Mouse (Mus musculus) forebrain, embryonic 16.5 days (tissue): Measurements from ENCODE around the gene Hsdl2. TPM values are rescaled to one million over a fixed set of nuclear protein-coding genes. Genes with fewer than 3 reads are reported as not detected.
A peak's percentile ranks its signal among the peaks of the same experiment; 100 is the strongest.

Experiments used
- ATAC-seq: fragments of 200-750 bp; cut with Nextera tagmentation; 2 replicates; pipeline ENCODE4 v1.8.0; 2017; ENCODE audit warnings: mild to moderate bottlenecking, moderate library complexity
- H3K27ac ChIP-seq: fragments of 300-500 bp; sonication (generic); 2 replicates; pipeline ENCODE4 v1.5.1; 2014; ENCODE audit warnings: low read length, control low read depth
- H3K27me3 ChIP-seq: fragments of 300-500 bp; sonication (generic); replicated peaks from 2 replicates; pipeline ENCODE4 v1.6.1; 2014; ENCODE audit warnings: low read length; ENCODE audit not compliant: control insufficient read depth, insufficient read depth
- H3K36me3 ChIP-seq: fragments of 300-500 bp; sonication (generic); 2 replicates; pipeline ENCODE4 v1.6.1; 2014; ENCODE audit not compliant: control insufficient read depth, insufficient read depth
- H3K4me1 ChIP-seq: fragments of 300-500 bp; sonication (generic); replicated peaks from 2 replicates; pipeline ENCODE4 v1.6.1; 2014; ENCODE audit warnings: low read length; ENCODE audit not compliant: control insufficient read depth, insufficient read depth
- H3K4me2 ChIP-seq: fragments of 300-500 bp; sonication (generic); 2 replicates; pipeline ENCODE4 v1.6.1; 2014; ENCODE audit warnings: mild to moderate bottlenecking, low read length, control low read depth
- H3K4me3 ChIP-seq: fragments of 300-500 bp; sonication (generic); replicated peaks from 2 replicates; pipeline ENCODE4 v1.5.1; 2014; ENCODE audit warnings: mild to moderate bottlenecking, low read length, control low read depth
- H3K9ac ChIP-seq: fragments of 300-500 bp; sonication (generic); replicated peaks from 2 replicates; pipeline ENCODE4 v1.6.1; 2014; ENCODE audit warnings: low read depth, low read length, control low read depth
- H3K9me3 ChIP-seq: fragments of 300-500 bp; sonication (generic); 2 replicates; pipeline ENCODE4 v1.6.1; 2016; ENCODE audit warnings: low read length; ENCODE audit not compliant: control insufficient read depth
- WGBS: fragments of 180-500 bp; shearing (Covaris S2); extraction: QIAGEN DNeasy Blood & Tissue Kit; methylation state at CpG from one replicate; pipeline ENCODE4 v1.1.7; 2014; 5-methylcytosine and 5-hydroxymethylcytosine counted together
- polyA plus RNA-seq: library from polyadenylated mRNA; unstranded; fragments of >200 nt; fragmentation: Nextera tagmentation; extraction: Ambion mirVana; gene quantifications from 2 replicates; pipeline ENCODE4 v1.2.1, GENCODE M21; 2015

Hsdl2 gene
- polyA plus RNA-seq, 1 experiment from 2014 or later: 19.5 TPM

DNA sequence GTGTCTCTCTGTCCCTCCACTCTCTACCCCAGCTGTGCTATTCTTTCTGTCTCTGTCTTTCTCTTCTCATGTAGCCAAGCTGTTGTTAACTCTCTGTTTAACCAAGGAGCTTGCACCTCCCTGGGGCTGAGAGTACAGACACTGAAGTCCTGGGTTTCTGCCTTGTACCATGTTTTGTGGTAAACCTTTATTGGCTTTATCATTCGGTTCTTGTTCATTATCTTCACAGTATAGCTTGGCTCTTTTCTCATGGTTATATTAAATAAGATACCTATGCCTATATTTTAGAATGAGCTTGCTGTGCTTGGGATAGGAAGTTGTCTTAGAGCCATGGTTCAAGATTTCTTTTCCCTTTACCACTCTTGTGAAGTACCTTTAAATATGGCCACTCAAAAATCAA is 53.2 kb downstream of the Hsdl2 start:
- WGBS: 72% methylated on average over 1 of the region's 1 CpGs

DNA sequence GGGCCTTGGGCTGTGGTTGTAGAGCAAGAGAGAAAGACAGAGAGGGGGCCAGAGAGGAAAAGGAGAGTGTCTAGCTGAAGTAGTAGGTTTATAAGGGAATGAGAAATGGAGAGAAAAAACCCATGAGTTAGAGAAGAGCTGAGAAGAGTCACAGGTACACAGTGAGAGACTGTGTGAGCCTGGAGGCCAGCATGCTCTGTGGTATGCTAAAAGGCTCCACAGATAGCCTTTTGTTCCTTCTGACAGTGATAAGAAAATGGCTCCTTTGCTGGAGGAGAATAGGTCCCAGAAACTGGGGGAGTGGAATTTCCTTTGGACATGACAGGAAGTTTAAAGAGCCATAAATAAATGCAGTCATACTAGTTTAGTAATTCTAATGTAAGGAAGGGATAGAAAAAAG is 57.8 kb downstream of the Hsdl2 start:
- peaks cover 8% of the 10 kb centered on the region for H3K4me1 ChIP-seq
- ATAC-seq: no peak
- H3K9ac ChIP-seq: no peak overlapping the region
- H3K9me3 ChIP-seq: no peaks in the 10 kb centered on the region
- H3K4me2 ChIP-seq: no peak overlapping the region
- no peaks in the 10 kb centered on the region for H3K36me3 ChIP-seq
- no peak overlapping the region for H3K4me3 ChIP-seq
- H3K27me3 ChIP-seq: no peaks in the 10 kb centered on the region
- H3K27ac ChIP-seq: no peak overlapping the region

More for the DNA sequence above, 53.2 kb downstream of the Hsdl2 start:
- no peaks in the 10 kb centered on the region for H3K36me3 ChIP-seq
- no peak overlapping the region for H3K9ac ChIP-seq
- peaks cover 7% of the 10 kb centered on the region for H3K4me1 ChIP-seq
- no peaks in the 10 kb centered on the region for H3K9me3 ChIP-seq
- no peak overlapping the region for H3K4me3 ChIP-seq
- H3K27ac ChIP-seq: no peak overlapping the region
- no peak for ATAC-seq
- peaks cover 3% of the 10 kb centered on the region; the same call in 1 of the 2 replicates for H3K27me3 ChIP-seq
- H3K4me2 ChIP-seq: no peak overlapping the region

DNA sequence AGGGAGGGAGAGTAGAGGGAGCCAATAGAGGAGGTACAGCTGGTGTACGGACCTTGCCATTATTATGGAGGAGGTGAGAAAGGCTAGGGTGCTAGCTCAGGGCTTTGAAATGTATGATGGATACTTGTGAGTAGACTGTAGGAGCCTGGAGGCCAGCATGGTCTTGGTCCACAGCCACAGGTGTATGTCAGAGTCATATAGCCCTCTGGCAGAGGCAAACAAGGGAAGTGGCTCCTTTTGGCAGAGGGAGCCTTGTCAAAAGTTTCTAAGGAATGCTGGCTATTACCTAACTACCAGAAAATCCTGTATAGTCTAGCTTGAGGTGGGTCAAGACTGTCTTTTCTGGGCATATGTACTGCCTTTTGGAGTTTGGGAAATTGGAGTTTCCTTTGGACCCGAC is 59.4 kb downstream of the Hsdl2 start:
- Histone ChIP-seq H3K4me3 (no peak overlapping the region), H3K4me1 (peaks cover 13% of the 10 kb centered on the region), H3K27ac (no peak overlapping the region), H3K27me3 (no peaks in the 10 kb centered on the region), H3K9ac (no peak overlapping the region), H3K9me3 (no peaks in the 10 kb centered on the region), H3K36me3 (no peaks in the 10 kb centered on the region), H3K4me2 (no peak overlapping the region)
- ATAC-seq: no peak
- 84% methylated on average over 2 of the region's 2 CpGs for WGBS

DNA sequence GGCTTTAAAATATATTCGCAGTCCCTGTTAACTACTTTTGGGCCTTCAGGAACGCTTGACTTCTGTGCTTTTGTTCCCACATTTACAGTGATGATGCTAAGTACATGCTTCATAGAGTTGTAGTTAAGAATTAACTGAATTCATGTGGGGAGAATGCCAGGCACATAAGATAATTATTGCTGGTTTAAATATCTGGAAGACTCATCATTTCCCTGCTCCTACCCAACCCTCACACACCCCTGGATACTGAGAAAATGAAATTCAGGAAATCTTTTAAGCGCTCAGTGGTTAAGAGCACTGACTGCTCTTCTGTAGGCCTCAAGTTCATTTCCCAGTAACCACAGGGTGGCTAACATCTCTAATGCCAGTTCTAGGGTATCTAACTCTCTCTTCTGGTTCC is 60.7 kb downstream of the Hsdl2 start:
- no peaks in the 10 kb centered on the region for H3K9me3 ChIP-seq
- no peak overlapping the region for H3K9ac ChIP-seq
- H3K36me3 ChIP-seq: no peaks in the 10 kb centered on the region
- no peak for ATAC-seq
- no peak overlapping the region for H3K4me3 ChIP-seq
- 88% methylated on average over 3 of the region's 3 CpGs for WGBS
- H3K27me3 ChIP-seq: no peaks in the 10 kb centered on the region
- H3K4me1 ChIP-seq: peaks cover 13% of the 10 kb centered on the region
- no peak overlapping the region for H3K27ac ChIP-seq
- H3K4me2 ChIP-seq: no peak overlapping the region

DNA sequence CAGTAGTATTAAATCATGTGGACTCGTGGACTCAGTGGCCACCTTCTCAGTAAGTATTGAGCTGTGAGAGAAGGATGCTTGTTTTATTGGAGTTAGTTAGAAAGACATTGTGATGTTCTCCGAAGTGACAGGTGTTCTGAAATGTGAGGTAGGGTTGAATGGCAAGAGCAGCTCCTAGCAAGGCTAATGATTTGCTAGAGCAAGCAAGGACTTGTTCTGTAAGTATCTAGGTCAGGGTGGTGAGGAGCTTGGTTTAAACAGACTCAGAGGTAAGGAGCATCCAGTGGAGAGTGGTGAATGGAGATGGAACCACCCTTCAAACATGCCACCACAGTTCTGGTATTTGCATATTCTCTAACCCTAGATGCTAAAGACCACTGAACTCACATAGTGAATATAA is 61.3 kb downstream of the Hsdl2 start:
- Histone ChIP-seq H3K36me3 (no peaks in the 10 kb centered on the region), H3K4me2 (no peak overlapping the region), H3K4me1 (peaks cover 13% of the 10 kb centered on the region), H3K27ac (no peak overlapping the region), H3K4me3 (no peak overlapping the region), H3K9me3 (no peaks in the 10 kb centered on the region), H3K27me3 (no peaks in the 10 kb centered on the region), H3K9ac (no peak overlapping the region)
- 89% methylated on average over 2 of the region's 2 CpGs for WGBS
- ATAC-seq: no peak

DNA sequence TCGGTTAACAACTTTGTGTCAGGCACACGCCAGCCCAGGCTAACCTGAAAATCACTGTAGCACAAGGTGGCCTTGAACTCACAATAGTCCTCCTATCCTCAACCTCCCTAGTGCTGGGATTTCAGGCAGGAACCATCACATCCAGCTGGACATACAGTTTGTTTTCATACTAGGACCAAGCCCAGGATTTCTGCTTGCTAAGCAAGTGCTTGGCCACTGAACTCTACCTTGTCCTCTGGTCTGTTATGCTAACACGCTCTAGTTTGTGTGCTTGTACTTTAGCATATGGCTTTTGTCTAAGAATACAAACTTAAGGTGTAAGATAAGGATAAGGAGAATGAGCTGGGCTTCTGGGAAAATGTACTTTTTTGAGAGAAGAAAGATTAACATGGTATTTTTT is 63.1 kb downstream of the Hsdl2 start:
- Histone ChIP-seq H3K4me1 (peaks cover 11% of the 10 kb centered on the region), H3K9me3 (no peaks in the 10 kb centered on the region), H3K36me3 (no peaks in the 10 kb centered on the region), H3K27ac (no peak overlapping the region), H3K9ac (no peak overlapping the region), H3K27me3 (no peaks in the 10 kb centered on the region), H3K4me3 (no peak overlapping the region), H3K4me2 (no peak overlapping the region)
- WGBS: 87% methylated on average over 3 of the region's 3 CpGs
- no peak for ATAC-seq

DNA sequence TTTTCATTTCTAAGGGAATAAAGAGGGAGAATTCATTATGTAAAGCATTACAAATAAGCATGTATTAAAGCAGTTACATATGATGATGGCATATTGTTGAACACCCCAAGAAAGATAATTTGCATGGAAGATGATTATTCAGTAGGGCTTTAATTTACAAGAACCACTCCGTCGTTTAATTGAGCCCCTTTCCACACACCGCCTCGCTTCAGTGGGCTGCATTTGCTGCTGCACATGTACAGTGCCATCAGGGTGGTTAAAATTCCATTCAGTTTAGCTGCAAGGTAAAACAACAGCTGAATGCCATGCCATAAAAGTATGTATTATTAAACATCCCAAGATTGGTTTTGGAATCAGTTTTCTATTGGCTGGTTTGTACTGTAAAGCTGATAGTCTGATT is 63.6 kb downstream of the Hsdl2 start:
- WGBS: 16% methylated on average over 4 of the region's 4 CpGs
- Histone ChIP-seq H3K4me1 (peaks cover 11% of the 10 kb centered on the region), H3K9me3 (no peaks in the 10 kb centered on the region), H3K27ac (no peak overlapping the region), H3K4me2 (no peak overlapping the region), H3K27me3 (no peaks in the 10 kb centered on the region), H3K4me3 (no peak overlapping the region), H3K36me3 (no peaks in the 10 kb centered on the region), H3K9ac (no peak overlapping the region)
- ATAC-seq: peak; percentile 85

DNA sequence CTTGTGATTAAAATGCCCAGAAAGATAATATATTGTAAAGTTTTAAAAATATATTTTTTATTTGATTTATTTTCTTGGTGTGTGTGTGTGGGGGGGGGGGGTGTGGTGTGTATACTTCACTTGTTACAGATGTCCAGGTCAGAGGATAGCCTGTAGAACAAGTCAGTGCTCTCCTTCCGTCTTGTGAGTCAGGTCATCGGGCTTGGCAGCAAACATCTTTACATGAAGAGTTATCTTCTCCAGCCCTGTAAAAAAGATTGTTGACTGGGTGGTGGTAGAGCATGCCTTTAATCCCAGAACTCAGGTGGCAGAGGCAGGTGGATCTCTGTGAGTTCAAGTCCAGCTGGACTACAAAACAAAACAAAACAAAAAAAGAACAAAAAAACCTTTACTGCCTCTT is 64.2 kb downstream of the Hsdl2 start:
- no peak for ATAC-seq
- Histone ChIP-seq H3K4me1 (peaks cover 11% of the 10 kb centered on the region), H3K9me3 (no peaks in the 10 kb centered on the region), H3K27ac (no peak overlapping the region), H3K4me2 (no peak overlapping the region), H3K4me3 (no peak overlapping the region), H3K36me3 (no peaks in the 10 kb centered on the region), H3K9ac (no peak overlapping the region), H3K27me3 (no peaks in the 10 kb centered on the region)
- WGBS: 93% methylated on average over 2 of the region's 2 CpGs

DNA sequence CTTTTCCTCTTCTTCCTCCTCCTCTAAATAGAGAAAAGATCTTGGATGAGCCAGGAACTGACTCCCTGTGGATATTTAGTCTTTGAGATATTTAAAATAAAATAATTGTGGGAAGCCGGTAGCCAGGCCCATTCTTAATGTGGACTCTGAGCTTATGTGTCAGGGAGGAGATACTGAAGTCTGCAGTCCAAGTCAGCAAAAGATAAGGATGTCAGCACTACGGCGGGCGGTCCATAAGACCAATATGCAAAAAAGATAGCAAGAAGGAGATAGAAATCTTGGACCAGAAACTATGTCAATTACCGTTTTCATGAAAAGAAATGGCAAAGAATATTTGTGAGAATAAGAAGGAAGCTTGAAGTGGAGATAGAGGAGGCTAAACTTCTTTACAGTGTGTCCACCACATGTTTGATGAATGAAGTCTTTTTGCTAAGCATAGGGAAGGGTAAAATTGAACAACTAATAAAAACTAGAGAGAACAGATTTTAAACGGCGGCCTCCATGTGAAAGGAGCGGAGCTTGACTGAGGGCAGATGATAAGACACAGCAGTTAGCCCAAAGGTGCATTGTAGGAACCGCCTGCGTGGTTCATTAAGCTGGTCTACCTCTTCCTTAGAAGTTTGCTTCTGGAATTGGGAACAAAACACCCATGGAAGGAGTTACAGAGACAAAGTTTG is 64.8 kb downstream of the Hsdl2 start:
- no peak overlapping the region for H3K4me2 ChIP-seq
- no peaks in the 10 kb centered on the region for H3K9me3 ChIP-seq
- H3K4me3 ChIP-seq: no peak overlapping the region
- H3K27ac ChIP-seq: no peak overlapping the region
- H3K9ac ChIP-seq: no peak overlapping the region
- peaks cover 11% of the 10 kb centered on the region for H3K4me1 ChIP-seq
- no peaks in the 10 kb centered on the region for H3K27me3 ChIP-seq
- 95% methylated on average over 10 of the region's 10 CpGs for WGBS
- ATAC-seq: no peak
- no peaks in the 10 kb centered on the region for H3K36me3 ChIP-seq

DNA sequence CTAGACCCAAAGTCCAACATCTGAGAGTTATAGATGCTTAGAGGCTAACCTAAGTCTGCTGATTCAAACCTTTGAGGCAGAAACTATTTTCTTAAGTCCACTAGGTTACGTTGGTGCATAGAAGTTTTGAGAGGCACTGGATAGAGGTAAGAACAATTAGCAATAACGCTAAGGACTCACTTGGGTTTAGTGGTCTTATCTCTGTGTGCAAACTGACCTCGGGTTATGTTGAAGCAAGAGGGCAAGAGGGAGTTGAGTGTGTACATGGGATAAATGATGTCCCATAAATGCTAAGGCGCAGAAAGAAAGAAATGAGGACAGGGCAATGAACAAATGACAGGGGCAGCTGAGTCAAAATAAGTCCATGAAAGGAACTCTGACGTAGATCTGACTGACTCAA is 67.8 kb downstream of the Hsdl2 start:
- WGBS: 90% methylated on average over 5 of the region's 5 CpGs
- no peak for ATAC-seq
- Histone ChIP-seq H3K9me3 (no peaks in the 10 kb centered on the region), H3K9ac (no peak overlapping the region), H3K27me3 (no peaks in the 10 kb centered on the region), H3K4me3 (no peak overlapping the region), H3K36me3 (no peaks in the 10 kb centered on the region), H3K4me2 (no peak overlapping the region), H3K4me1 (peaks cover 6% of the 10 kb centered on the region), H3K27ac (no peak overlapping the region)
